Mouse (Mus musculus) gonadal fat pad, adult 2 months (tissue): ENCODE data around the gene Hist1h2bm. TPM values are rescaled to one million over a fixed set of nuclear protein-coding genes. Genes with fewer than 3 reads are reported as not detected.
"Not testable (repeated sequence)": the region's sequence is repeated elsewhere in the genome, so short reads cannot be mapped to it uniquely, and the experiment has no call there.

Experiments used
- DNase-seq: peaks from one replicate; pipeline ENCODE4 v3.0.0-alpha.2; 2012; ENCODE audit warnings: low read depth
- polyA plus RNA-seq: library from polyadenylated mRNA; depleted of rRNA; stranded (reverse); fragments of >200 nt; gene quantifications from 2 replicates; pipeline ENCODE4 v1.2.3, GENCODE M21; 2012; rRNA removed

The Hist1h2bm gene
- 0.65 TPM in 1 of 2 replicates, not detected in the other for polyA plus RNA-seq

DNA sequence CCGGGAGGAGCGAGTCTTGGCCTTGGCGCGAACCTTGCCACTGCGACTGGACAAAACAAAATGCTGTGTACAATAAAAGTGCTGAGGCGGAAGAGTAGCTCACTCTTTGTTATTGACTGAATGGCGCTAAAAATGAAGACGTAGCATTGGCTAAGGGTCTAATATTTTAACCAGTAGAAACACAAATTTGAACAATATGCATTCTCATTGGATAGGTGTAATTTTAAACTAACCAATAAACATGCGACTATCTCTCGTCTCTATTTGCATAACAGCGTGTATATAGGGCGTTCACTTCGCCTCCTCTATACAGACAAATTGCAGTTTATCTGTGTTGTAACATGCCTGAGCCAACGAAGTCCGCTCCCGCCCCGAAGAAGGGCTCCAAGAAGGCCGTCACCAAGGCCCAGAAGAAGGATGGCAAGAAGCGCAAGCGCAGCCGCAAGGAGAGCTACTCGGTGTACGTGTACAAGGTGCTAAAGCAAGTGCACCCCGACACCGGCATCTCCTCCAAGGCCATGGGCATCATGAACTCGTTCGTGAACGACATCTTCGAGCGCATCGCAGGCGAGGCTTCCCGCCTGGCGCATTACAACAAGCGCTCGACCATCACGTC is at the start of gene Hist1h2bm:
TSS of gene Hist1h2bm (plus strand) at position 288 of the 616 bp plus-strand sequence.
- DNase-seq = peak; percentile 90

GRCm38 (mm10) chr13:21677305-21677704 is 44.5 kb upstream of the Hist1h2bm start, which contains the start of gene Olfr1360:
Olfr1360 (minus strand) TSS chr13:21677405.
- no peak for DNase-seq

- DNase-seq = no peak
Measured at GRCm38 (mm10) chr13:21697811-21698210, 24.0 kb upstream of the Hist1h2bm start, which contains the start of gene Olfr1359. Olfr1359 (plus strand) TSS chr13:21698111.

- DNase-seq = no peak
Measured at GRCm38 (mm10) chr13:21706669-21707068, 15.2 kb upstream of the Hist1h2bm start.

DNA sequence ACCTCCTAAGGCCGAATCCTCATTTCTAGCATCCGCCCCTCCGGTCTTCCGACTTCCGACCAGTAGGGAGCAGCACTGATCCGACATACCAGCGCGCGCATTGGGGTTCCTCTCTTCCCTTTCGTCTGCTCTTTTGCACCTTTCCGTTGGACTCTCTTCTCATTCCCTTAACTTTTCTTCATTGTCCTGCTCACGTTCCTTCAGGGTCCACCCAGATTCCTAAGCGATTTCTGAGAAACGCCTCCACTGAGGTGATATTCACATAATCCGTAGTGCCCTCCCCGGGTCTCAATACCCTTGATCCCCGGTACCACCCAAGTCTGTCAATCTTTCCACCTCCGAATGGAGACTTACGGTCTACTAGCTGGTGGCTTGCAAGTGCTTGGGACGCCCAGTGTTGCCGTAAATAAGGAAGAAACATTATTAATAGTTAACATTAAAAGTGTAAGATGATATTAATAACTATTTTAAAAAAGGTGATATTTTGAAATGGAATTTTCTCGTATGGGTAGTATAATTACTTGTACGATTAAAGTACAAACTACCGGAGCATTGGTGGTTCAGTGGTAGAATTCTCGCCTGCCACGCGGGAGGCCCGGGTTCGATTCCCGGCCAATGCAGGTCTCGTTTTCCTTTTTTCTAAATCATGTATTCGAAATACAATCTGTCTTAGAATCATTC is 11.7 kb upstream of the Hist1h2bm start:
- no peak for DNase-seq

GRCm38 (mm10) chr13:21710821-21711525 is 10.9 kb upstream of the Hist1h2bm start:
- DNase-seq = no peak

DNA sequence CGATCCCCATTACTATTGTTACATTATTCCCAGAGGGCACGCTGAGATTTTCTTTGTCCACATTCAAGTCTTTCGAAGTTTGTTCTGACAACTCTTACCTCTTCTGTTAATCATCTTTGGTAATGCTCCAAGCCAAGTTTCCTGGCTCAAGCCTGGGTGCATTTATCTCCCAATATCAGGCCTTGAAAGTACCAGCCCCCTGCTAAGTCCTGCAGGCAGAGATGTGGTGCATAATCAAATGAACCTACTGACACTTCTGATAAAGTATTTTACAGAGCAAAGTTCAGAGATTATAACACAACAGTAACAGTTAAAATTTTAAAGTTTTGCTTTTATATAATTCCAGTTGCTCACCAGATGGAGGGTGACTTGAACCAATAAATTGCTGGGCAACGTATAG is 10.1 kb upstream of the Hist1h2bm start:
- DNase-seq = no peak

GRCm38 (mm10) chr13:21714725-21715124 is 7.1 kb upstream of the Hist1h2bm start:
- no peak for DNase-seq

DNA sequence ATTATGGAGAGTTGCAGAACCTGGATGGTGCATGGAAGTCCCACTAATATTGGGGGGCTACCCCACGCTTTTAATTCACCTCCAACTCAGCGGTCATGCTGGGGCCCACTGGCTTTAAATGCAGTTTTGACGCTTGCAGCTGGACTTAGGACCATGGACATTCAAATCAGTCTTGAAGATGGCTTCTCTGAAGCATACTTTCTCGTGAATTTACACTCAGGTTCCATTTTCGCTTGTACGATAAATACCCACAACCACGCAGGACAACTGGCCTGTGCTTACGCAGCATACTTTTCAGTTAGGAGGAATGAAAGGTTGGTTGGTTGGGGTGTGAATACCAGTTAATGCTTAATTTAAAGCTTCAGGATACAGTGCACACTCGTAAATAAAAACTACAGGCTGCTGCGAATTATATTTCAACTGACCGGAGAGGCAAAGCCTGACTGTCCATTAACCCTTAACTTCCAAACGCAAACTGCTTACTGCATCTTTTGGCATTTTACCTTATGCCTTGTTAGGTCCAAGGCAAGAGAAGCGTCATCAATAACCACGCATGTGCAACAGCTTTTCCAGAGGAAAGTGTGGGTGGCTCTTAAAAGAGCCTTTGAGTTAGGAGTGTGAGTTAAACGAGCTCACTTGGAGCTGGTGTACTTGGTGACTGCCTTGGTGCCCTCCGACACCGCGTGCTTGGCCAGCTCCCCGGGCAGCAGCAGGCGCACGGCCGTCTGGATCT is 6.5 kb upstream of the Hist1h2bm start:
- DNase-seq = no peak

DNA sequence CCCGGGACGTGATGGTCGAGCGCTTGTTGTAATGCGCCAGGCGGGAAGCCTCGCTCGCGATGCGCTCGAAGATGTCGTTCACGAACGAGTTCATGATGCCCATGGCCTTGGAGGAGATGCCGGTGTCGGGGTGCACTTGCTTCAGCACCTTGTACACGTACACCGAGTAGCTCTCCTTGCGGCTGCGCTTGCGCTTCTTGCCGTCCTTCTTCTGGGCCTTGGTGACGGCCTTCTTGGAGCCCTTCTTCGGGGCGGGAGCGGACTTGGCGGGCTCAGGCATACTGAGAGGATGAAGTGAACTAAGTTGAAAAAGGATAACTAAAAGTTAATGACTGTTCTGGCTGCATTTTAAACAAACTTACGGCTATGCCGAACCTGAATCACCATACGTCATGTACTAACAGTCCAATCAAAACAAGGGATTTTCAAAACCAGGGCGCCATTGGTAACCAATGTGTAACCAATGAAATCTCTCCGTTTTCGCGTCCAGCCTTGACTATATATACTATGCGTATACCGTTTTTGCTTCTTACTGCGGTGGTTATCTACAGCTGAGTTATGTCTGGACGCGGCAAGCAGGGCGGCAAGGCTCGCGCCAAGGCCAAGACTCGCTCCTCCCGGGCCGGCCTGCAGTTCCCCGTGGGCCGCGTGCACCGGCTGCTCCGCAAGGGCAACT is 5.8 kb upstream of the Hist1h2bm start, which contains the start of the genes Hist1h2bl and Hist1h2ai:
TSS of gene Hist1h2bl (minus strand) at position 280 of the 676 bp plus-strand sequence.
TSS of gene Hist1h2ai (plus strand) at position 559 of the 676 bp plus-strand sequence.
- DNase-seq = not testable (repeated sequence)

GRCm38 (mm10) chr13:21716540-21717391 is 5.1 kb upstream of the Hist1h2bm start:
- not testable (repeated sequence) for DNase-seq

- DNase-seq = not testable (repeated sequence)
Measured at GRCm38 (mm10) chr13:21717397-21718357, 4.2 kb upstream of the Hist1h2bm start, which contains the start of gene Hist1h3h. Hist1h3h (plus strand) TSS chr13:21717659.

DNA sequence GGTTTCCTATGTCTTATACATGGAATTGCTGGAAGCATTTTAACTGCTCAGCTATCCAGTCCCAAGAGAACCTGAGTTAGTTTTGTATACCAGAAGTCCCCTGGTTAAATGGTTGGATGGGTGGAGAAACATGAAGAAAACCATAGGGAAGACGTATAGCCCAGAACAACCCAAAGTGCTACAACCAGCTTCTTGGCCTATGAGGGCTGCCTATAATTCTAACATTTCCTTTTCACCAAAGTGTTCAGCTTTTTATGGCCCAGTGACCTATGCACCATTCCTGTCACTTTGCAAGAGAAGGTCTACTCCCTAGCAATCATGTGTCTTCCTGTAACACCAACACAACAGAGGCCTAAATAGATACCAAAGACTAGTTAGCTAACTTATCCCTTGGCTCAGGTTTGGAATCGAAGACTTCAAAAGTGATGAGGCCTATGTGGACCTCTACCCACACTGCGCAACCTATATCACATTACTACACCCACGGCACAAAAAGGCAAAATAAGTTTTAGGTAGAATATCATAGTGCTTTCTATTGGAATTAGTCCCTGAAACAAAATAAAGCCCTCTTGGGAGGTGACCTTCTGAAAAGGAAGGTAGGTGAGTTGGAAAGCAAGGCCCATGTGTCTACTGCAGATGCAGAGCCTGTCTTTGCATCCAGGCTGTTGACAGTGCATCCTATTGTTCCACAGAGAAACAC is 3.3 kb upstream of the Hist1h2bm start:
- DNase-seq = no peak

DNA sequence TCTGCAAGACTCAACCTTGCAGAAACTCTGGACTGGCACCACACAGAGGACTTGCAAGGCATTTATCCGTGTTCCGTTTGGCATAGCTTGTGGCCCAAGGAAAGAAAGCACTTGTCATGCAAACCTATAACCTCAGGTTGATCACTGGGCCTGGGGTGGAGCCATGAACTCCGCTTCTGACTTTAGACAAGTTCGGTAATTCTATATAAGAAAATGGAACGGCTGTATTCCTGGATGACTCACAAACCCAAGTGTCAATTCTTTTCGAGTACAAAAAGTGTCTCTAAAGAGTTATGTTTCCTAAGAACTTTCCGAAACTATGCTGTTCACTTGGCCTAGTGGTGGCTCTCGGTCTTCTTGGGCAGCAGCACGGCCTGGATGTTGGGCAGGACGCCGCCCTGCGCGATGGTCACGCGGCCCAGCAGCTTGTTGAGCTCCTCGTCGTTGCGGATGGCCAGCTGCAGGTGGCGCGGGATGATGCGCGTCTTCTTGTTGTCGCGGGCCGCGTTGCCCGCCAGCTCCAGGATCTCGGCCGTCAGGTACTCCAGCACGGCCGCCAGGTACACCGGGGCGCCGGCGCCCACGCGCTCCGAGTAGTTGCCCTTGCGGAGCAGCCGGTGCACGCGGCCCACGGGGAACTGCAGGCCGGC is 612 bp upstream of the Hist1h2bm start:
- not testable (repeated sequence) for DNase-seq

GRCm38 (mm10) chr13:21722373-21722925 is 605 bp downstream of the Hist1h2bm start:
- no peak for DNase-seq

DNA sequence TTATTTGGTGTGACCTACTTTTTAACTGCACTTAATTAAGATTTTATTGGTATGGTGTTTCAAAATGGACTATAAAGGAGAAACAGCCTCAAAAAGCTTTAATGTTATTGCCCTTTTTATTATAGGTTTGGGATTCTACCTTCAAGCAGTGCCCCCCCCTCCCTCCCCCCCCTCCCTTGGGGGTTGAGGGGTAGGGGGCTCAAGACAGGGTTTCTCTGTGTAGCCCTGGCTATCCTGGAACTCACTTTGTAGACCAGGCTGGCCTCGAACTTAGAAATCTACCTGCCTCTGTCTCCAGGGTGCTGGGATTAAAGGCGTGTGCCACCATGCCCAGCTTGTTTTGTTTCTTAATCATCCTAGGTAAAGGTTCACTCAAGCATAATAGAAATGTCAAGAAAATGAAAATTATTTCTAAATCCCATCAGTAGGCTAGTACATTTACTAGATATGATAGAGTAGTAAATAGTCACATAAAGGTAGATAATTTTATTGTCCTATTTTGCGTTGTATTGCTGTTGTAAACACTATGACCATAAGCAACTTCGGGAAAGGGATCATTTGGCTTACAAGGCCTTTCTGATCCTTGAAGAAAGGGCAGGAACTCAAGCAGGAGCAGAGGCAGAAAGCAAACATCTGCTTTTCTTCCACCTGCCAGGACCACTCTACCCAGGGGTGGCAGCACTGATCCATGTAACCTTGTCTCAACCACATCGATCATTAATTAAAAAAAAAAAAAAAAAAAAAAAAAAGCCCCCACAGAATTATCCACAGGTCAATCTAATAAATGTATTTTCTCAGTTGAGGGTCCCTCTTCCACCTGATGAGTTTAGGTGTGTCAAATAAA is 1.4 kb downstream of the Hist1h2bm start:
- no peak for DNase-seq
